8 mouse cellular contexts compared by ENCODE assay signal in genomic region chr9:107289211-107290076, GRCm38 (mm10). TPM values are rescaled to one million over a fixed set of nuclear protein-coding genes. Genes with fewer than 3 reads are reported as not detected.
DNase-seq lines count a peak whose midpoint lies in the region; ATAC-seq and TF ChIP-seq lines count a peak whose summit lies in the region.

Gene Mapkapk3, minus strand, starts transcription at chr9:107289877.

- H3K4me1 ChIP-seq in MEL (ENCODE audit: control insufficient read depth in 1 of 2, insufficient read depth in 2 of 2, low read length in 2 of 2), result peaks cover 9 to 45% of the 10 kb centered on the region in 2 experiments
- H3K4me1 ChIP-seq in forebrain, embryonic 14.5 days (ENCODE audit: control insufficient read depth, insufficient read depth, low read length), result peaks cover 6% of the 10 kb centered on the region; the same call in 1 of the 2 replicates

- peak in 1 of 2 experiments; percentile 53; a peak in 2 of 4 replicates for TF ChIP-seq POLR2A in MEL (IDR thresholded peaks at IDR 0.05; ENCODE audit: control insufficient read depth in 1 of 2, insufficient read depth in 1 of 2, low read depth in 1 of 2, low read length in 2 of 2, poor library complexity in 1 of 2)

- H3K4me2 ChIP-seq in forebrain, embryonic 14.5 days (ENCODE audit: low read length), result peak within 1 kb of the TSS; percentile 74

- peak; percentile 98 for DNase-seq in MEL (ENCODE audit: low read depth, low spot score)
- peak; percentile 40 for DNase-seq in cerebellum, adult 11 months
- DNase-seq in forebrain, embryonic 14.5 days (ENCODE audit: low spot score), result peak; percentile 77
- DNase-seq in heart, postnatal 25 days (ENCODE audit: low spot score), result peak; percentile 81
- peak in 1 of 2 experiments; percentile 35 for DNase-seq in layer of hippocampus, adult 2 months (ENCODE audit: low spot score in 2 of 2)
- DNase-seq in lung, postnatal 14 days, result peak; percentile 89
- DNase-seq in retina, embryonic 14.5 days (ENCODE audit: low spot score), result peak; percentile 78
- peak; percentile 82 to 88 for DNase-seq in urinary bladder, adult 18-20 months (ENCODE audit: low spot score in 2 of 2)

- H3K79me2 ChIP-seq in MEL (ENCODE audit: control insufficient read depth, insufficient read depth, low read length, poor library complexity), result peaks cover 4% of the 10 kb centered on the region

- peak within 1 kb of the TSS; percentile 61 to 95 for H3K4me3 ChIP-seq in MEL (ENCODE audit: control insufficient read depth in 1 of 2, insufficient read depth in 1 of 2, low read depth in 2 of 2, low read length in 2 of 2)
- H3K4me3 ChIP-seq in forebrain, embryonic 14.5 days (ENCODE audit: low read depth, low read length), result peak within 1 kb of the TSS; percentile 34
- H3K4me3 ChIP-seq in layer of hippocampus, adult 2 months, result peak within 1 kb of the TSS; percentile 56

- H3K9ac ChIP-seq in MEL (ENCODE audit: control insufficient read depth, low read depth, low read length, poor library complexity, severe bottlenecking), result peak within 1 kb of the TSS; percentile 59
- H3K9ac ChIP-seq in forebrain, embryonic 14.5 days (ENCODE audit: low read length), result peak within 1 kb of the TSS; percentile 10

- H3K27ac ChIP-seq in MEL (ENCODE audit: control insufficient read depth, low read depth, low read length), result peak within 1 kb of the TSS; percentile 69
- no peak within 1 kb of the TSS for H3K27ac ChIP-seq in forebrain, embryonic 14.5 days (ENCODE audit: low read depth, low read length)
- no peak within 1 kb of the TSS; the same call in 1 of the 2 replicates for H3K27ac ChIP-seq in layer of hippocampus, adult 2 months

- peak; percentile 65 for ATAC-seq in forebrain, embryonic 14.5 days

- no peaks in the 10 kb centered on the region for H3K9me3 ChIP-seq in MEL (replicated peaks; ENCODE audit: insufficient read depth, low read length)
- H3K9me3 ChIP-seq in forebrain, embryonic 14.5 days (replicated peaks; ENCODE audit: control insufficient read depth, low read length), result no peaks in the 10 kb centered on the region

- no peaks in the 10 kb centered on the region for H3K27me3 ChIP-seq in MEL (ENCODE audit: control insufficient read depth in 1 of 2, insufficient read depth in 2 of 2, low read length in 2 of 2)
- peaks cover 3% of the 10 kb centered on the region for H3K27me3 ChIP-seq in forebrain, embryonic 14.5 days (replicated peaks; ENCODE audit: control insufficient read depth, insufficient read depth, low read length)

- intact Hi-C loops in heart, postnatal 25 days (cut with DNase I), result loop anchor here (2.0 to 5.0 kb wide), 4 partner anchors 43 to 602 kb away; partner anchors contain the start of gene Tex264

- no peak; the same call in 1 of the 2 replicates for TF ChIP-seq RAD21 in MEL (IDR thresholded peaks at IDR 0.05; ENCODE audit: low read depth, low read length)

- H3K36me3 ChIP-seq in MEL (ENCODE audit: control insufficient read depth in 1 of 2, insufficient read depth in 2 of 2, low read length in 2 of 2), result peaks cover 0 to 23% of the 10 kb centered on the region in 2 experiments; a peak in 2 of 4 replicates
- no peaks in the 10 kb centered on the region for H3K36me3 ChIP-seq in forebrain, embryonic 14.5 days (ENCODE audit: control insufficient read depth, insufficient read depth, low read length)

- TF ChIP-seq CTCF in MEL (IDR thresholded peaks at IDR 0.05 in 2 of 3, conservative IDR thresholded peaks at IDR 0.05 in 1 of 3; ENCODE audit: control insufficient read depth in 1 of 3, insufficient read depth in 1 of 3, low read depth in 2 of 3, low read length in 3 of 3, poor library complexity in 1 of 3, severe bottlenecking in 1 of 3), result peak in 2 of 3 experiments; percentile 36 to 40; a peak in 3 of 6 replicates
- TF ChIP-seq CTCF in layer of hippocampus, adult 2 months (conservative IDR thresholded peaks at IDR 0.05), result peak; percentile 63

- no peak for TF ChIP-seq EP300 in MEL (IDR thresholded peaks at IDR 0.05; ENCODE audit: low read depth in 1 of 2, low read length in 2 of 2)

- WGBS in forebrain, embryonic 14.5 days, result 3% methylated on average over 49 of the region's 49 CpGs

TF ChIP-seq in MEL, 35 proteins besides CTCF, POLR2A, EP300 and RAD21:
- TF ChIP-seq MAFK (IDR thresholded peaks at IDR 0.05; ENCODE audit: borderline replicate concordance, low read depth, low read length), result no peak
- peak; percentile 87 for TF ChIP-seq SIN3A (IDR thresholded peaks at IDR 0.05; ENCODE audit: low read length)
- no peak for TF ChIP-seq NRF1 (IDR thresholded peaks at IDR 0.05; ENCODE audit: insufficient read depth, low read depth, low read length, poor library complexity, severe bottlenecking)
- TF ChIP-seq TBP (IDR thresholded peaks at IDR 0.05; ENCODE audit: low read depth, low read length), result peak; percentile 47; the same call in 1 of the 2 replicates
- no peak for TF ChIP-seq MEF2A (IDR thresholded peaks at IDR 0.05; ENCODE audit: extremely low read depth, insufficient replicate concordance, low read depth, low read length, poor library complexity, severe bottlenecking)
- no peak for TF ChIP-seq ZMIZ1 (IDR thresholded peaks at IDR 0.05; ENCODE audit: low read depth, low read length)
- TF ChIP-seq MYB (IDR thresholded peaks at IDR 0.05; ENCODE audit: low read depth, low read length), result no peak
- TF ChIP-seq HCFC1 (IDR thresholded peaks at IDR 0.05; ENCODE audit: low read depth, low read length), result peak; percentile 60
- peak; percentile 49 for TF ChIP-seq NELFE (IDR thresholded peaks at IDR 0.05; ENCODE audit: low read depth, low read length)
- TF ChIP-seq MAX (IDR thresholded peaks at IDR 0.05; ENCODE audit: low read length), result peak; percentile 91
- TF ChIP-seq JUND (IDR thresholded peaks at IDR 0.05; ENCODE audit: low read depth, low read length), result no peak
- no peak for TF ChIP-seq E2F4 (IDR thresholded peaks at IDR 0.05; ENCODE audit: borderline replicate concordance, low read depth, low read length)
- no peak for TF ChIP-seq TCF12 (IDR thresholded peaks at IDR 0.05; ENCODE audit: low read depth, low read length)
- TF ChIP-seq CHD1 (IDR thresholded peaks at IDR 0.05; ENCODE audit: low read depth, low read length), result no peak
- TF ChIP-seq POLR2AphosphoS2 (IDR thresholded peaks at IDR 0.05; ENCODE audit: low read length), result no peak
- no peak for TF ChIP-seq ZKSCAN1 (IDR thresholded peaks at IDR 0.05; ENCODE audit: low read depth, low read length)
- no peak for TF ChIP-seq KAT2A (conservative IDR thresholded peaks at IDR 0.05; ENCODE audit: low read depth, low read length)
- peak; percentile 85; the same call in 1 of the 2 replicates for TF ChIP-seq MYC (IDR thresholded peaks at IDR 0.05; ENCODE audit: low read depth, low read length)
- TF ChIP-seq USF2 (IDR thresholded peaks at IDR 0.05; ENCODE audit: borderline replicate concordance in 1 of 2, insufficient read depth in 1 of 2, low read depth in 1 of 2, low read length in 2 of 2), result no peak; a peak in 2 of 4 replicates
- no peak for TF ChIP-seq POLR2AphosphoS5 (IDR thresholded peaks at IDR 0.05; ENCODE audit: borderline replicate concordance, low read depth, low read length)
- TF ChIP-seq ZC3H11A (IDR thresholded peaks at IDR 0.05; ENCODE audit: low read depth, low read length), result no peak
- TF ChIP-seq ZNF384 (IDR thresholded peaks at IDR 0.05; ENCODE audit: low read depth, low read length), result no peak
- peak; percentile 73 for TF ChIP-seq GATA1 (IDR thresholded peaks at IDR 0.05; ENCODE audit: low read depth, low read length)
- TF ChIP-seq CHD2 (IDR thresholded peaks at IDR 0.05; ENCODE audit: low read length), result no peak
- no peak for TF ChIP-seq SMC3 (IDR thresholded peaks at IDR 0.05; ENCODE audit: low read depth, low read length)
- TF ChIP-seq ETS1 (IDR thresholded peaks at IDR 0.05; ENCODE audit: low read depth, low read length), result peak; percentile 41
- no peak for TF ChIP-seq TAL1 (IDR thresholded peaks at IDR 0.05; ENCODE audit: low read length)
- TF ChIP-seq MAZ (IDR thresholded peaks at IDR 0.05; ENCODE audit: low read depth, low read length), result peak; percentile 76; the same call in 1 of the 2 replicates
- TF ChIP-seq MXI1 (IDR thresholded peaks at IDR 0.05; ENCODE audit: low read depth, low read length), result peak; percentile 93
- TF ChIP-seq UBTF (IDR thresholded peaks at IDR 0.05; ENCODE audit: borderline replicate concordance, insufficient read depth, low read depth, low read length), result 0 out of 2 replicates have a peak, but pooled peaks have one; percentile 58
- TF ChIP-seq BHLHE40 (IDR thresholded peaks at IDR 0.05; ENCODE audit: borderline replicate concordance, low read depth, low read length), result peak; percentile 84
- peak; percentile 94 for TF ChIP-seq USF1 (IDR thresholded peaks at IDR 0.05; ENCODE audit: low read depth, low read length)
- no peak for TF ChIP-seq RCOR1 (IDR thresholded peaks at IDR 0.05; ENCODE audit: low read depth, low read length)
- no peak for TF ChIP-seq ELF1 (IDR thresholded peaks at IDR 0.05; ENCODE audit: low read depth, low read length)
- no peak for TF ChIP-seq GABPA (IDR thresholded peaks at IDR 0.05; ENCODE audit: low read depth, low read length)

RNA-seq across cellular contexts. Expression of gene Mapkapk3, which starts in this region (rescaled TPM):
- total RNA-seq in MEL (2012; rRNA removed), result 36.0 and 49.9 TPM in 2 replicates
- 10 to 100 TPM in 1 of 2 experiments, not detected in 1; 42.3 TPM for polyA plus RNA-seq in MEL (2012; ENCODE audit: insufficient read depth in 1 of 2, insufficient read length in 2 of 2, low read depth in 1 of 2, low replicate concordance in 2 of 2, missing spikeins in 1 of 2)
- polyA plus RNA-seq in forebrain, embryonic 14.5 days (2014; fragmentation: Nextera tagmentation; extraction: Ambion mirVana), result 1.4 and 1.9 TPM in 2 replicates
- 10 to 100 TPM; 28.3 to 30.9 TPM for total RNA-seq in heart, postnatal 25 days (2021)
- 1 to 10 TPM; 2.2 to 2.3 TPM for total RNA-seq in layer of hippocampus, adult 2 months (2021)

Comparison
In these comparisons a context has a peak if more than half of its experiments do, and no peak if none do; other contexts are left out.
1. RNA of gene Mapkapk3 (total RNA-seq): 36.0 to 49.9 TPM in MEL and 28.3 to 30.9 TPM in heart, postnatal 25 days; 2.2 to 2.3 TPM in layer of hippocampus, adult 2 months; every median in the first group is over 4 times any median in the second.
2. RNA of gene Mapkapk3 (polyA plus RNA-seq): 42.3 TPM in MEL; 1.4 to 1.9 TPM in forebrain, embryonic 14.5 days; every median in the first group is over 10 times any median in the second.
3. Peak in every context shown above with its lines, with median percentiles within 50 percentile points of each other: H3K4me3 ChIP-seq.